Comparison of ENCODE assay signal across 7 mouse cellular contexts in genomic region chr4:57451896-57452295, GRCm38 (mm10). TPM values are rescaled to one million over a fixed set of nuclear protein-coding genes. Genes with fewer than 3 reads are reported as not detected.
DNase-seq lines count a peak whose midpoint lies in the region; ATAC-seq and TF ChIP-seq lines count a peak whose summit lies in the region.

No protein-coding gene starts in this region.

- intact Hi-C loops in heart, postnatal 10 days (cut with DNase I) = loop anchor here (1.0 to 5.0 kb wide), 3 partner anchors 80 to 215 kb away; no protein-coding TSS in a partner anchor

- no peaks in the 10 kb centered on the region for H3K9me3 ChIP-seq in liver, embryonic 14.5 days (ENCODE audit: control insufficient read depth, low read length)
- no peaks in the 10 kb centered on the region for H3K9me3 ChIP-seq in stomach, embryonic 14.5 days (ENCODE audit: control insufficient read depth, low read depth, low read length)

- H3K27ac ChIP-seq in liver, embryonic 14.5 days = no peak overlapping the region
- no peak overlapping the region for H3K27ac ChIP-seq in stomach, embryonic 14.5 days (ENCODE audit: low read length)

- H3K27me3 ChIP-seq in liver, embryonic 14.5 days (ENCODE audit: control insufficient read depth, insufficient read depth, low read length) = no peaks in the 10 kb centered on the region
- no peaks in the 10 kb centered on the region for H3K27me3 ChIP-seq in stomach, embryonic 14.5 days (ENCODE audit: control insufficient read depth, insufficient read depth, low read length)

- no peak overlapping the region for H3K4me3 ChIP-seq in liver, embryonic 14.5 days (ENCODE audit: insufficient read depth in 1 of 2, low read depth in 2 of 2, low read length in 2 of 2)
- no peak overlapping the region for H3K4me3 ChIP-seq in stomach, embryonic 14.5 days (ENCODE audit: low read depth, low read length)

- DNase-seq in ovary, postnatal 36 days (ENCODE audit: low spot score) = peak; percentile 38
- DNase-seq in ovary, adult 18-20 months (ENCODE audit: low spot score) = no peak
- DNase-seq in adrenal gland, adult 18-20 months (ENCODE audit: low spot score in 2 of 2) = peak; percentile 35 to 42
- DNase-seq in cerebellum, postnatal 10 days = peak; percentile 84 to 85
- DNase-seq in heart, postnatal 10 days = peak; percentile 81
- DNase-seq in liver, embryonic 14.5 days (ENCODE audit: low read depth in 3 of 3, low spot score in 3 of 3) = peak in 1 of 3 experiments; percentile 2

- no peak overlapping the region for H3K4me2 ChIP-seq in liver, embryonic 14.5 days (ENCODE audit: low read depth)
- H3K4me2 ChIP-seq in stomach, embryonic 14.5 days (replicated peaks; ENCODE audit: low read depth, low read length) = no peak overlapping the region

- WGBS in liver, embryonic 14.5 days (ENCODE audit: insufficient replicate concordance) = 28% methylated on average over 3 of the region's 3 CpGs
- WGBS in stomach, embryonic 14.5 days = 32% methylated on average over 3 of the region's 3 CpGs

- ATAC-seq in liver, embryonic 14.5 days (ENCODE audit: insufficient read depth) = no peak
- 0 out of 2 replicates have a peak, but pooled peaks have one; percentile 46 for ATAC-seq in stomach, embryonic 14.5 days (ENCODE audit: insufficient number of reproducible peaks, insufficient read depth, low FRiP score, low read depth)

- H3K4me1 ChIP-seq in liver, embryonic 14.5 days (replicated peaks; ENCODE audit: control insufficient read depth in 2 of 2, insufficient read depth in 2 of 2, low read length in 1 of 2) = no peaks in the 10 kb centered on the region
- no peaks in the 10 kb centered on the region for H3K4me1 ChIP-seq in stomach, embryonic 14.5 days (ENCODE audit: control insufficient read depth, insufficient read depth, low read length)

- peak; percentile 50 for TF ChIP-seq CTCF in liver, embryonic 14.5 days (IDR thresholded peaks at IDR 0.05; ENCODE audit: low read depth)

- H3K36me3 ChIP-seq in liver, embryonic 14.5 days (replicated peaks; ENCODE audit: control insufficient read depth, insufficient read depth, low read depth) = no peaks in the 10 kb centered on the region
- no peaks in the 10 kb centered on the region for H3K36me3 ChIP-seq in stomach, embryonic 14.5 days (ENCODE audit: control insufficient read depth, insufficient read depth, low read length)

- no peak for TF ChIP-seq EP300 in liver, embryonic 14.5 days (IDR thresholded peaks at IDR 0.05; ENCODE audit: low read depth)

- H3K9ac ChIP-seq in liver, embryonic 14.5 days (replicated peaks) = no peak overlapping the region
- no peak overlapping the region for H3K9ac ChIP-seq in stomach, embryonic 14.5 days (replicated peaks; ENCODE audit: low read depth, low read length)

RNA-seq across cellular contexts. Expression of gene Palm2, which starts 17.8 kb away (rescaled TPM):
- 10 to 100 TPM; 10.3 to 43.5 TPM for total RNA-seq in adrenal gland, adult 18-20 months (2021)
- total RNA-seq in heart, postnatal 10 days (2021) = 10 to 100 TPM; 21.6 to 37.2 TPM
- polyA plus RNA-seq in liver, embryonic 14.5 days (2012; rRNA removed) = 0.03 TPM in 1 of 2 replicates, not detected in the other
- polyA plus RNA-seq in liver, embryonic 14.5 days (2014; fragmentation: Nextera tagmentation; extraction: Ambion mirVana) = 0.06 TPM in 1 of 2 replicates, not detected in the other
- polyA plus RNA-seq in stomach, embryonic 14.5 days (2014; fragmentation: Nextera tagmentation; extraction: Ambion mirVana) = 5.9 and 7.0 TPM in 2 replicates
